Mouse (Mus musculus) thymus, adult 2 months (tissue): Measurements from ENCODE around the gene Tmem266. TPM values are rescaled to one million over a fixed set of nuclear protein-coding genes. Genes with fewer than 3 reads are reported as not detected.

ENCODE experiments used
- DNase-seq: peaks from one replicate; pipeline ENCODE4 v3.0.0; 2021
- H3K27ac ChIP-seq: fragments of 200-500 bp; 2 replicates; pipeline ENCODE4 v1.5.1; 2012; ENCODE audit warnings: low read length, control low read depth; ENCODE audit not compliant: control insufficient read depth, insufficient read depth
- H3K27me3 ChIP-seq: fragments of 200-500 bp; 2 replicates; pipeline ENCODE4 v1.6.1; 2012; ENCODE audit warnings: mild to moderate bottlenecking, low read length, moderate library complexity, mixed read lengths; ENCODE audit not compliant: control insufficient read depth, insufficient read depth
- H3K36me3 ChIP-seq: fragments of 200-500 bp; 2 replicates; pipeline ENCODE4 v1.6.1; 2012; ENCODE audit warnings: mild to moderate bottlenecking, low read length, moderate library complexity; ENCODE audit not compliant: control insufficient read depth, insufficient read depth
- H3K4me1 ChIP-seq: fragments of 200-500 bp; replicated peaks from 2 replicates; pipeline ENCODE4 v1.6.1; 2012; ENCODE audit warnings: low read length; ENCODE audit not compliant: control insufficient read depth, insufficient read depth
- H3K4me3 ChIP-seq: fragments of 200-500 bp; 2 replicates; pipeline ENCODE4 v1.5.1; 2012; ENCODE audit warnings: mild to moderate bottlenecking, low read length, control low read depth, moderate library complexity; ENCODE audit not compliant: control insufficient read depth, insufficient read depth
- CTCF ChIP-seq: fragments of 200-500 bp; IDR thresholded peaks from 2 replicates; pipeline ENCODE4 v1.5.1; 2012; ENCODE audit warnings: mild to moderate bottlenecking, control low read depth, low read length, moderate library complexity, borderline replicate concordance; ENCODE audit not compliant: control insufficient read depth, poor library complexity, insufficient read depth; ENCODE audit errors: extremely low read depth
- POLR2A ChIP-seq: fragments of 200-500 bp; IDR thresholded peaks from 2 replicates; pipeline ENCODE4 v1.6.1; 2012; ENCODE audit warnings: mild to moderate bottlenecking, low read length, control low read depth, moderate library complexity; ENCODE audit not compliant: control insufficient read depth, poor library complexity, insufficient read depth; ENCODE audit errors: extremely low read depth
- WGBS: fragments of 180-500 bp; shearing (Covaris S2); methylation state at CpG from one replicate; pipeline ENCODE4 v1.1.7; 2018; 5-methylcytosine and 5-hydroxymethylcytosine counted together
- polyA plus RNA-seq: library from polyadenylated mRNA; depleted of rRNA; stranded (reverse); fragments of >200 nt; gene quantifications from 2 replicates; pipeline ENCODE4 v1.2.3, GENCODE M21; 2012

The Tmem266 gene
- polyA plus RNA-seq, 1 experiment, result 1.00 TPM

GRCm38 (mm10) chr9:55433875-55434274 lies 107.2 kb downstream of the Tmem266 start:
- TF ChIP-seq CTCF, result no peak
- TF ChIP-seq POLR2A, result no peak
- H3K36me3 ChIP-seq, result no peaks in the 10 kb centered on the region
- no peak for DNase-seq
- no peak overlapping the region for H3K27ac ChIP-seq
- 97% methylated on average over 5 of the region's 5 CpGs for WGBS
- H3K4me1 ChIP-seq, result no peaks in the 10 kb centered on the region
- H3K4me3 ChIP-seq, result no peak overlapping the region
- H3K27me3 ChIP-seq, result no peaks in the 10 kb centered on the region

DNA sequence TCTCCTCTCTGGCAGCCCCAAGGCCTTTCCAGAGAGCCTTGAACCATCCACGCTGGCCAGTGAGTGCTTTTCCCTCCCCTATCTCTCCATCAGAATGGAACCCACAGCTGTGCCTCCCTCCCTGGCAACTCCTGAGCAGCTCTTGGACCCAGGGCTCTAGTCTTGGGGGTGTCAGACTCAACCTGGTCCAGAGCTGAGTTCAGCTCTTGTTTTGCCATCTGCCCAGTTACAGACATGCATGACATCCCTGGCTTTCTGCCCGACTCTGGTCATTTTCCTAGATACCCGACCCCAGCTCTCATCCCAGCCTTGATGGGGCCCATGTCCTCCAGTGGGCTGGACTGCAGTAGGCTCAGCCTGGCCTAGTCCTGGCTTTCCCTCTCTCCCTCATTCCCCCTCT lies 111.7 kb downstream of the Tmem266 start:
- no peak for TF ChIP-seq CTCF
- no peak for TF ChIP-seq POLR2A
- H3K4me3 ChIP-seq, result no peak overlapping the region
- H3K36me3 ChIP-seq, result no peaks in the 10 kb centered on the region
- no peaks in the 10 kb centered on the region for H3K4me1 ChIP-seq
- no peak for DNase-seq
- no peak overlapping the region for H3K27ac ChIP-seq
- 88% methylated on average over 3 of the region's 3 CpGs for WGBS
- H3K27me3 ChIP-seq, result no peaks in the 10 kb centered on the region

DNA sequence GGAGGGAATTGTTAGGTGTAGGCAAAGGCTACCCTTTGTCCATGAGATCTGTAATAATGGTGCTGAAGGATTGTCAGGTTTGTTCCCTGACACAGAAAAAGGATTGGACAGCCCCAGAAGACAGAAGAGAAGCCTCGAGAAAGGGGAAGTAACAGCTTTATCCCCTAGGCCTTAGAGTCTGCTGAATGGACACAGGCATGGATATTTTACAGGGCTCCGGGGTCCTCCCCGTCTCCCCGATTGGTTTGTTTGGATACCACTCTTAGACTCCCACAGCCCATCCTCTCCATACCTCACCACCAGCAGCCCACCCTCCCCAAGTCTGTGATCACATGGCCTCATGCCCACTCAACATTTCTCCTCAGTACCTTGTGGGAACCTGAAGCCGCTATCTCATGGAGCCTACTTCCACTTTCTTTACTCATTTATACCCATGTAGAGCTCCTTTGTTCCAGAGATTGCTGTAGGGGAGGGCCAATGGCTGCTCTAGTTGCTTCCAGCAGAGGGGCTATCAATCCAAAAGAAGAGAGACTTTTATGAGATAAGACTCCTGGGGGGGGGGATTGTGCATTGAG lies 112.6 kb downstream of the Tmem266 start:
- Histone ChIP-seq H3K4me1 (no peaks in the 10 kb centered on the region), H3K36me3 (no peaks in the 10 kb centered on the region), H3K27ac (no peak overlapping the region), H3K4me3 (no peak overlapping the region), H3K27me3 (no peaks in the 10 kb centered on the region)
- TF ChIP-seq CTCF (no peak), POLR2A (no peak)
- no peak for DNase-seq
- WGBS, result 71% methylated on average over 5 of the region's 5 CpGs

- no peak for DNase-seq
- TF ChIP-seq CTCF (no peak), POLR2A (no peak)
- WGBS, result 97% methylated on average over 4 of the region's 4 CpGs
- Histone ChIP-seq H3K36me3 (no peaks in the 10 kb centered on the region), H3K27ac (no peak overlapping the region), H3K4me3 (no peak overlapping the region), H3K27me3 (no peaks in the 10 kb centered on the region), H3K4me1 (no peaks in the 10 kb centered on the region)
Measured at GRCm38 (mm10) chr9:55447509-55447908, 120.8 kb downstream of the Tmem266 start.

DNA sequence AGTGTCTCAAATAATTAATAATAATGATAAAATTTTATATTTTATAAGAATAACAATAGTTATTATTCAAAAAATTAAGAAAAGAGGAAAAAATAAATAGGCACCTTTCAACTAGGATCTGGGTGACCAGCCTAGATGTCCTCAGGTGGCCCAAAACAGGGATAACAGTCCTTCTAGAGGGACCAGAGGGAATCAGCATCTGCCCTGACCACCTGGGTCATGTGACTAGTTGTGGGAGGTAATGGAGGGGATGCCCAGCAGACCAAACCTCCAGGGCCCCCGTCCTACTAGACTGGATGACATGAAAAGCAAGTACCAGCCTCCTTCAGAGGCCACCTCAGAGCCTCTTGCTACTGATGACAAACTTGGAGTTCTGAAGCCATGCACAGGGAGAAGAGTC lies 122.4 kb downstream of the Tmem266 start:
- Histone ChIP-seq H3K4me1 (no peaks in the 10 kb centered on the region), H3K4me3 (no peak overlapping the region)

GRCm38 (mm10) chr9:55450035-55450434 lies 123.3 kb downstream of the Tmem266 start:
- TF ChIP-seq POLR2A, result no peak
- TF ChIP-seq CTCF, result no peak
- no peak for DNase-seq
- Histone ChIP-seq H3K4me1 (no peaks in the 10 kb centered on the region), H3K4me3 (no peak overlapping the region), H3K27ac (no peak overlapping the region), H3K27me3 (no peaks in the 10 kb centered on the region), H3K36me3 (no peaks in the 10 kb centered on the region)
- 95% methylated on average over 6 of the region's 6 CpGs for WGBS

More for the DNA sequence above, 122.4 kb downstream of the Tmem266 start:
- H3K27ac ChIP-seq, result no peak overlapping the region
- 88% methylated on average over 1 of the region's 1 CpGs for WGBS
- TF ChIP-seq POLR2A (no peak), CTCF (no peak)
- no peaks in the 10 kb centered on the region for H3K27me3 ChIP-seq
- no peaks in the 10 kb centered on the region for H3K36me3 ChIP-seq
- no peak for DNase-seq

- Histone ChIP-seq H3K27me3 (no peaks in the 10 kb centered on the region), H3K27ac (no peak overlapping the region), H3K4me1 (no peaks in the 10 kb centered on the region), H3K4me3 (no peak overlapping the region), H3K36me3 (no peaks in the 10 kb centered on the region)
- DNase-seq, result no peak
- TF ChIP-seq CTCF (no peak), POLR2A (no peak)
- 95% methylated on average over 3 of the region's 3 CpGs for WGBS
Measured at GRCm38 (mm10) chr9:55451426-55451825, 124.7 kb downstream of the Tmem266 start.
